Mouse (Mus musculus): ENCODE data around the gene Ccdc159. TPM values are rescaled to one million over a fixed set of nuclear protein-coding genes. Genes with fewer than 3 reads are reported as not detected.

The Ccdc159 gene
- polyA plus RNA-seq, 1 experiment, result 4.3 TPM

- Histone ChIP-seq H3K36me3 (ENCODE audit: control insufficient read depth, insufficient read depth, low read length) (no peaks in the 10 kb centered on the region), H3K4me1 (ENCODE audit: control insufficient read depth, insufficient read depth, low read length) (peaks cover 3% of the 10 kb centered on the region; the same call in 1 of the 2 replicates), H3K4me3 (ENCODE audit: insufficient read depth, low read depth, low read length) (no peak overlapping the region), H3K27me3 (replicated peaks; ENCODE audit: control insufficient read depth, insufficient read depth, low read length) (no peaks in the 10 kb centered on the region), H3K27ac (ENCODE audit: insufficient read depth, low read depth, low read length) (no peak overlapping the region)
- no peak for DNase-seq
- 76% methylated on average over 3 of the region's 3 CpGs for WGBS
- TF ChIP-seq CTCF (conservative IDR thresholded peaks at IDR 0.05; ENCODE audit: insufficient read depth, insufficient read length, low read depth, low read length) (peak; percentile 40), POLR2A (IDR thresholded peaks at IDR 0.05; ENCODE audit: low read depth, low read length) (no peak)
Observed at GRCm38 (mm10) chr9:21951977-21952376, 24.7 kb downstream of the Ccdc159 start.

GRCm38 (mm10) chr9:21953600-21953999 is 26.3 kb downstream of the Ccdc159 start:
- Histone ChIP-seq H3K4me3 (ENCODE audit: insufficient read depth, low read depth, low read length) (no peak overlapping the region), H3K27me3 (replicated peaks; ENCODE audit: control insufficient read depth, insufficient read depth, low read length) (no peaks in the 10 kb centered on the region), H3K36me3 (ENCODE audit: control insufficient read depth, insufficient read depth, low read length) (no peaks in the 10 kb centered on the region), H3K4me1 (ENCODE audit: control insufficient read depth, insufficient read depth, low read length) (peaks cover 3% of the 10 kb centered on the region; the same call in 1 of the 2 replicates), H3K27ac (ENCODE audit: insufficient read depth, low read depth, low read length) (no peak overlapping the region)
- WGBS, result 33% methylated on average over 3 of the region's 3 CpGs
- TF ChIP-seq CTCF (conservative IDR thresholded peaks at IDR 0.05; ENCODE audit: insufficient read depth, insufficient read length, low read depth, low read length) (no peak), POLR2A (IDR thresholded peaks at IDR 0.05; ENCODE audit: low read depth, low read length) (no peak)
- no peak for DNase-seq

DNA sequence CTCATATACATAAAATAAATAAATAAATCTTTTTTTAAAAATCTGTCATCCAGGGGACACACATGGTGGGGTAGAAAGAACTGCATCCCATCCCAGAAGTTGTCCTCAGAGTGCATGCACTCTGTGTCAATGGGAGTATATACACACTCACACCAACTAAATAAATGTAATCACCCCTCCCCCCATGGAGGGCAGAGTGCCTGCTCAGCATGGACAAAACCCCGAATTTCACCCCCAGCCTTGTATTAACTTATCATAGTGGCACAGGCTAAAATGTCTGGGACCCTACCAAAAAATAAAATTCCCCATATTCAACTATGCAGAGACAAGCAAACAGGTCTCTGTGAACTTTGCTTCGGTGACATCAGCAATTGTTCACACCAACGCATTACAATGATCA is 27.4 kb downstream of the Ccdc159 start:
- no peak overlapping the region for H3K4me3 ChIP-seq (ENCODE audit: insufficient read depth, low read depth, low read length)
- no peak overlapping the region for H3K27ac ChIP-seq (ENCODE audit: insufficient read depth, low read depth, low read length)
- no peak for TF ChIP-seq POLR2A (IDR thresholded peaks at IDR 0.05; ENCODE audit: low read depth, low read length)
- no peak for TF ChIP-seq CTCF (conservative IDR thresholded peaks at IDR 0.05; ENCODE audit: insufficient read depth, insufficient read length, low read depth, low read length)
- WGBS, result 67% methylated on average over 3 of the region's 3 CpGs
- no peaks in the 10 kb centered on the region for H3K27me3 ChIP-seq (replicated peaks; ENCODE audit: control insufficient read depth, insufficient read depth, low read length)
- DNase-seq, result no peak
- H3K4me1 ChIP-seq (ENCODE audit: control insufficient read depth, insufficient read depth, low read length), result peaks cover 3% of the 10 kb centered on the region; the same call in 1 of the 2 replicates
- H3K36me3 ChIP-seq (ENCODE audit: control insufficient read depth, insufficient read depth, low read length), result no peaks in the 10 kb centered on the region

DNA sequence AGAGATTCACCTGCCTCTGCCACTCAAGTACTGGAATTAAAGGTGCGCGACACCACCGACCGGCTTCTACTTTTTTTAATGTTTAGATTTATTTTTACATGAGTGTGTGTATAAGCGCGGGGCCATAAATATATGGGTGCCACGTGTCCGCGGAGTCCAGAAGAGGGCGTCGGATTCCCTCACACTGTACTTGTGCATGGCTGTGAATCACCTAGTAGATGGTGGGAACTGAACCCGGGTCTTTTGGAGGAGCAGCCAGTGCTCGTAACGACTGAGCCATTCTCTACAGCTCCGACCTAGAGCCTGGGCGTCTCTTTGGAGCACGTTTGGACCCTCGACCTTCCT is 27.9 kb downstream of the Ccdc159 start:
- DNase-seq, result no peak
- Histone ChIP-seq H3K27me3 (replicated peaks; ENCODE audit: control insufficient read depth, insufficient read depth, low read length) (no peaks in the 10 kb centered on the region), H3K4me3 (ENCODE audit: insufficient read depth, low read depth, low read length) (peak overlapping the region; percentile 60), H3K4me1 (ENCODE audit: control insufficient read depth, insufficient read depth, low read length) (peaks cover 4% of the 10 kb centered on the region), H3K36me3 (ENCODE audit: control insufficient read depth, insufficient read depth, low read length) (no peaks in the 10 kb centered on the region), H3K27ac (ENCODE audit: insufficient read depth, low read depth, low read length) (peak overlapping the region; percentile 68; the same call in 1 of the 2 replicates)
- under 1% methylated on average over 18 of the region's 18 CpGs for WGBS
- no peak for TF ChIP-seq POLR2A (IDR thresholded peaks at IDR 0.05; ENCODE audit: low read depth, low read length)
- peak; percentile 42 for TF ChIP-seq CTCF (conservative IDR thresholded peaks at IDR 0.05; ENCODE audit: insufficient read depth, insufficient read length, low read depth, low read length)

GRCm38 (mm10) chr9:21955570-21956281 is 28.5 kb downstream of the Ccdc159 start, which contains the start of gene Swsap1:
Swsap1 (plus strand) TSS chr9:21955755.
- H3K27ac ChIP-seq (ENCODE audit: insufficient read depth, low read depth, low read length), result peak within 1 kb of the TSS; percentile 91
- no peaks in the 10 kb centered on the region for H3K36me3 ChIP-seq (ENCODE audit: control insufficient read depth, insufficient read depth, low read length)
- TF ChIP-seq POLR2A (IDR thresholded peaks at IDR 0.05; ENCODE audit: low read depth, low read length) (peak; percentile 18), CTCF (conservative IDR thresholded peaks at IDR 0.05; ENCODE audit: insufficient read depth, insufficient read length, low read depth, low read length) (no peak)
- peak; percentile 99 for DNase-seq
- under 1% methylated on average over 54 of the region's 54 CpGs for WGBS
- no peaks in the 10 kb centered on the region for H3K27me3 ChIP-seq (replicated peaks; ENCODE audit: control insufficient read depth, insufficient read depth, low read length)
- peaks cover 7% of the 10 kb centered on the region for H3K4me1 ChIP-seq (ENCODE audit: control insufficient read depth, insufficient read depth, low read length)
- H3K4me3 ChIP-seq (ENCODE audit: insufficient read depth, low read depth, low read length), result peak within 1 kb of the TSS; percentile 64

DNA sequence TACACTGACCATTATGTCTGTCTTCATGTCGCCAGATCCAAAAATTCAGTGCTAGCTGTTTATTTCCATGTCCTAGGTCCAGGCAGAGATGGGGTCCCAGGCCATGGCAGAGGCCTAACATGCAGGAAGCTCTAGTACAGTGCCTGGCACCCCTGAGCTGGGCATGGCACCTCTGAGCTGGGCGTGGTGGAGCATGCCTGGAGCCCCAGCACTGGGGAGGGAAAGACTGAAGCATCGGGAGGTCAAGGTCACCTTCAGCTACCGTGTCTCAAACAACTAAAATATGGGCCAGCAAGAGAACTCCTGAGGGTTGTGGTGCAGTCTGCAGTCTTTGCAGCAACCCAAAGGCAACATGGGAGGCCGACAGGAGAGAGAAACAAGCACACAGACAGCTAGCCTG is 31.1 kb downstream of the Ccdc159 start:
- H3K4me1 ChIP-seq (ENCODE audit: control insufficient read depth, insufficient read depth, low read length), result peaks cover 7% of the 10 kb centered on the region
- TF ChIP-seq POLR2A (IDR thresholded peaks at IDR 0.05; ENCODE audit: low read depth, low read length), result no peak
- TF ChIP-seq CTCF (conservative IDR thresholded peaks at IDR 0.05; ENCODE audit: insufficient read depth, insufficient read length, low read depth, low read length), result no peak

DNA sequence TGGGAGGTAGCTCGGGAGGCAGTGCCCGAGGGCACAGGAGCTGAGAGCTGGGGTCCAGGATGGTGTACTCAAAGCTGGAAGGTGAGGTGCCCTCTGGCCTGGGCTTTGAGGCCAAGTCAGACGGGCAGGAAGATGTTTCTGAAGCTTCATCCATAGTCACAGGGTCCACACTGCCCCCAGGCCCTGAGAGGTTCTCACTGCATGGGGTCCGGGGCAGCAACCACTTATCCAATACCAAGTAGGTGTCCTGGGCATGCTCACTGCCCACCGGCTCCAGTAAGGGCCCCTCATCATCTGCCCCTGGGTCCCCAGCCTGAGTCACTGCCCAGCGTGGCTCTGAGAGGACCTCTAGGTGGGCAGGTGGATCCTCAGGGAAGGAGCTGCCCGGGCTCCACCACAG is 32.0 kb downstream of the Ccdc159 start:
- Histone ChIP-seq H3K4me1 (ENCODE audit: control insufficient read depth, insufficient read depth, low read length) (peaks cover 7% of the 10 kb centered on the region), H3K36me3 (ENCODE audit: control insufficient read depth, insufficient read depth, low read length) (no peaks in the 10 kb centered on the region), H3K27ac (ENCODE audit: insufficient read depth, low read depth, low read length) (peak overlapping the region; percentile 75; the same call in 1 of the 2 replicates), H3K4me3 (ENCODE audit: insufficient read depth, low read depth, low read length) (no peak overlapping the region), H3K27me3 (replicated peaks; ENCODE audit: control insufficient read depth, insufficient read depth, low read length) (no peaks in the 10 kb centered on the region)
- DNase-seq, result no peak
- 88% methylated on average over 7 of the region's 7 CpGs for WGBS
- TF ChIP-seq CTCF (conservative IDR thresholded peaks at IDR 0.05; ENCODE audit: insufficient read depth, insufficient read length, low read depth, low read length) (no peak), POLR2A (IDR thresholded peaks at IDR 0.05; ENCODE audit: low read depth, low read length) (no peak)

More for the DNA sequence above, 31.1 kb downstream of the Ccdc159 start:
- no peaks in the 10 kb centered on the region for H3K27me3 ChIP-seq (replicated peaks; ENCODE audit: control insufficient read depth, insufficient read depth, low read length)
- H3K36me3 ChIP-seq (ENCODE audit: control insufficient read depth, insufficient read depth, low read length), result no peaks in the 10 kb centered on the region
- 71% methylated on average over 5 of the region's 5 CpGs for WGBS
- H3K4me3 ChIP-seq (ENCODE audit: insufficient read depth, low read depth, low read length), result no peak overlapping the region
- DNase-seq, result no peak
- no peak overlapping the region for H3K27ac ChIP-seq (ENCODE audit: insufficient read depth, low read depth, low read length)

Measured in kidney, adult 2 months (tissue).